Mouse (Mus musculus) monocyte, adult 5-6 weeks (primary cell): ENCODE results near the gene Mt3. TPM values are rescaled to one million over a fixed set of nuclear protein-coding genes. Genes with fewer than 3 reads are reported as not detected.
"Not testable (repeated sequence)": the region's sequence is repeated elsewhere in the genome, so short reads cannot be mapped to it uniquely, and the experiment has no call there.

ENCODE experiments used
- ATAC-seq: fragments of 153-309, 156-312 bp; replicated peaks from 2 replicates; pipeline ENCODE4 v1.8.0; 2017; ENCODE audit warnings: mild to moderate bottlenecking; ENCODE audit not compliant: low TSS enrichment, insufficient number of reproducible peaks, severe bottlenecking, poor library complexity, low FRiP score
- total RNA-seq: library from RNA; stranded (forward); fragments of 200-1000, 200-491, 200-594 nt; gene quantifications from 3 replicates; pipeline ENCODE4 v1.2.3, GENCODE M21; 2017

Mt3 gene
- total RNA-seq, 1 experiment from 2014 or later, result not detected

DNA sequence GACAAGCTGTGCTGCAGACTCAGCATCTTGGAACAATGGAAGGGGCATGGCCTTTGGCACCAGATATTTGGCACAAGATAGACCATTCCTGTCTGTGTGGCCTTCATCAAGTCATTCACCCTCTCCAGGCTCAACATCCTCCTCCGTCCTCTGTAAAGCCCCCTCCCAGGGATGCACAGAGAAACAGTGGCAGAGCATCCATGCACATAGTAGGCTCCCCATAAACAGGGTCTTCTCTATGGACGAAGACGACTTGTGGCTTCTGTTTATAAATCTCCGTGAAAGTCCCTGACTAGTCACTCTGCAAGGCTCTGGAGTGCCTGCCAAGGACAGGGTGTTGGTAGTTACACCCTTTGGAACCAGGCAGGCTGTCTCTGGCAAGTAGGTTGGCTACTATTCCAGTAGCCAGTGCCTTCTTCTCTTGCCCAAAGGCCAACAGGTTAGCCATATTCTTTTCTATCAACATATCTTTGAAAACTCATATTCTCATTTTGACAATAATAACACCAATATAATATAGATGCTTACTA, 12.1 kb upstream of the Mt3 start:
- ATAC-seq, result no peak

DNA sequence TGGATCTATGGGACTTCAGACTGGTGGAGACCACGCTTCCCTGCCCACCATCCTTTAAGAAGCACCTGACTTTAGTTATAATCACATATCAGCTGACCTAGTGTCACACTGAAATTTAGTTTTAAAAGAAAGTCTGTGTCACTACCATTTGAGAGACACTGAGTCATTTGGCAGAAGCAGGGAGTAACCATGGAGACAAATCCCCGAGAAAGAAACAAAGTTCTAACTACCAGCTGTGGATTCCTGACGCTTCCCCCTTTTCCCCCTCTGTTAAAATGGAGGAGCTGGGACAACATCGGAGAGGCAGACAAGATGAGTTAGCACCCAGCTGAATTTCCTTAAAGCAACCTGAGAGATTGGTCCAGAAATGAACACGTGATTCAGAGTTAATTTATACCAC, 4.2 kb upstream of the Mt3 start:
- no peak for ATAC-seq

DNA sequence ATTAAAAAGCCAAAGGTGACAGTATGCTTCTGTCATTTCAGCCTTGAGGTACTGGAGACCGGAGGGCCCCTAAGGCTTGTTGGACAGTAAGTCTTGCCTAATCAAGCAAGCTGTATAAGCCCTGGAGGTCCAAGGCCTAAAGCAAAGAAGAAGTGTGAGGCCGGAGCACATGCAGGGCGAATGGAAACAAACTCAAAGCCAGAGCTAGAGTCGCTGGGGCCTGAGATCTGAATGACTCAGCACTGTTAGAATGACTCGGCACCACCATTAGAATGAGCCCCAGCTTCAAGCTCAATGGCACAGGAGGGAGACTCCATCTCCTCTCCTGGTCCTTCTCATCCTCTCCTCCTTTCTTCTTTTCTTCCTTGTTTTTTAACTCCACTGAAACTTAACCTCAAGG, 1.5 kb upstream of the Mt3 start:
- no peak for ATAC-seq

DNA sequence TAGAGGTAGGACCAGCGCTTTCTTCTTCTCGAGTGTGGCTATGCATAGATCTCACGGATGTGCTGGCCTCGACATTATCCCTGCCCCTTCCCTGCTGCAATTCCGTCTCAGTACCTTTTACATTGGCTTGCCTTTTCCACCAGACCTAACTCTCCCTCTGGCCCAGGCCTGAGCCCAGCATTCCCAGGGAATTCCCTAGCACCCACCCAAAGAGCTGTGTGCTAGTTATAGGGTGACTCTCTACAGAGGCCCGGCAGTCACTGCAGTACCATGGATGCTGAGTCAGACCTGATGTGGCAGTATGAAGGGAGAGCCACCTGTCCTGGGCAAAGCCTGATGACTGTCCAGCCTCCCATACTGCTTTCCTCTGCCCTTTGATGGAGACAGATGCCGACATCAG, 1.0 kb downstream of the Mt3 start:
- ATAC-seq, result no peak

DNA sequence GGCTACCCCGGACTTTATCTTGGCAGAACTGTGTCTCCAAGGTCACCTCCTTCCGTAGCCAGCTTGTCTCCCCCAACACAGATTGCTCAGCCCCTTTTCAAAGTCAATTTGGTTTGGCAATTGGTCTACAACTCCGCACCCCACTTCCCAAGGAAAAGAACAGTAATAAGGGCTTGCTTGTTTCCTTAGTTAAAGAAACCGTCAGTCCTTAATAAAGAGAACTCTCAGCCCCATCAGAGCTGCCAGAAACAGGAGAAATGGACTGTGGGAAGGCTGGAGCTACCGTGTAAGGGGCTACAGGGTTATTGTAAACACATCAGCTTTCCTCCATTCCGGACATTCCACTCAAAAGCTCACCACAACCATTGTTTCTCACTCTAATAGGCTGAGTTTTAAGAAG, 2.1 kb downstream of the Mt3 start:
- no peak for ATAC-seq

DNA sequence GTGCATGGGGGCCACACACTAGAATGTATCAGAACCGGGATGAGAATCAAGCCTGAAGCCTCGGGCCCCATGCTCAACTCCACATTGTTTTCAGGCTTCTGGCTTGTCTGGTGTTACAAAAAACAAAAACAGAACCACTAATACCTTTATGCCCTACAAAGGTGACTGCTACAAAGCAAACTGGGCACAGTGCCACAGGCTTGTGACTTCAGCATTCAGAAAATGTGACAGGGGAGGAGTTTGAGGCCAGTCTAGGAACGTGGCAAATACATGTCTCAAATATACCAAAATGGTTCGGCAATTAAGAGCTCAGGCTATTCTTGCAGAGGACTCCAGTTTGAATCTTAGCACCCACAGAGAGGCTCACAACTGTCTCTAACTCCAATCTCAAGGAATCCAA, 3.7 kb downstream of the Mt3 start:
- ATAC-seq, result no peak

DNA sequence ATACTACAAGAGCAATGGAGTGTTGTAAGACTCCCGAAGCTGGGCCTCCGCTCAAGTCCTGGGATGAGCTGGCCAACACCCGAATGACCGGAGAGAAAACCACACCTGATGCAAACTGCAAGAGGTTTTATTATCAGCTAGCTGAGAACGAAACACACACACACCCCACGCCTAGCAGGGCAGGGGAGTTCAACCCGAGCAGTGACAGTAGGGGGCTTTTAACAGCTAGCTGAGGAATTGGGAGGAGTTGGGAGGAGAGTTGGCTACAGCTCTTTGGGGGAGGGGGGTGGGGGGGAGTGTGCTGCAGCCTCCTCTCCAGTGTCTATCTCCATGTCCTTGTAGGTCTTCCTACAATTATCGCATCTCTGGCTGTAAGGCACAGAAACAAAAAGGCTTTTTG, 13.4 kb downstream of the Mt3 start:
- not testable (repeated sequence) for ATAC-seq

DNA sequence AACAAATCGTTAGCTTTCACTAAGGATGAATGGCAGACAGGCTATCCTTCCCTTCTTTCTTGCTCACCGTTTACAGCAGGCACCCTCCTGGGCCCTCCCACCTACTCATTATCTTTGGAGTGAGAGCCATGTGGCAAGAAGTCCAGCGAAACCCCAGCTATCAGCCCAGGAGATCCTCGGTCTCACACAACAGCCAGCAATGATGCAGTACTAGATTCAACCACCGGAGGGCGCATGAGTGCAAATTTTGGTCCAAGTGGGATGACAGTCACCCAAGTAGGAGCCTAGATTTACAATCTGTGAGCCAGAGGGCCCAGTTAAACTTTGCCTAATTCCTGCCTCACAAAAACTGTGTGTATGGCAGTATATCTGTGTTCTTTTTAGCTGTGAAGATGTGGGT, 14.8 kb downstream of the Mt3 start:
- ATAC-seq, result peak; percentile 75

DNA sequence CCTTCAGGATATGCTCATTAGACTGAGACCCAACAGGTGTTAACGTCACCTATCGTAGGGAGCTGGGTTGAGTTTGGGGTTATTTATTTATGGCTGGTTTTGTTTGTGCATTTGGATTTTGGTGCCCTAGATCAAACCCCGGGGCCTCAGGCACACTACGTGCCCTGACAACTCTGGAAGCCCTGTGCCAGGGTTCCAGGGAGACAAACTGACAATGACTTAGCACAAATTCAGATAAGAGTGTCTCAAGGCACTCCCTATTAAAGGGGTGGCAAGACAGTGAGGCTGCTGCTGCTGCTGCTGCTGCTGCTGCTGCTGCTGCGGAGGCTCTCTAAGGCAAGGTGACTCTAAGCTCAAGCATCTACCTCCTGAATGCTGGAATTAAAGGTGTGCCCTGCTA, 17.1 kb downstream of the Mt3 start:
- ATAC-seq, result no peak

DNA sequence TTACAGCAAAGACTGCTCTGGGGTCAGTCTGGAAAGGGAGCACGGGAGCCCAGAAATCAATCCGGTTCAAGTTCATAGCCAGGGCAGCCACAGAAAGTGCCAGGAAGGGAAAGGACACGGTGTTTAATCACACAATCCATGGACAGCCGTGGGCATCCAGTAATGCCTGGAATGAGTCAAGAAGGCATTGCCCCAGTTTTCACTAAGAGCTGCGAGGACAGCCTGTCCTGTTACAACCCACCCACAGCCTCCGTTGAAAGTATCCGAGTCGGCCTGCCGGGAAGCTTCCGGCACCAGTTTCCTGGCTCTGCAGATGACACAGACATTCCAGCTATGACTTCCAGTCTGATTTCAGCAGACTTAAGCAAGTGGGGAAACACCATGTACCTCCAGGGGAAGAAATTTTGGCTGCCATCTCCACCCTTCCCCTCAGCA, 18.9 kb downstream of the Mt3 start:
- ATAC-seq, result no peak

DNA sequence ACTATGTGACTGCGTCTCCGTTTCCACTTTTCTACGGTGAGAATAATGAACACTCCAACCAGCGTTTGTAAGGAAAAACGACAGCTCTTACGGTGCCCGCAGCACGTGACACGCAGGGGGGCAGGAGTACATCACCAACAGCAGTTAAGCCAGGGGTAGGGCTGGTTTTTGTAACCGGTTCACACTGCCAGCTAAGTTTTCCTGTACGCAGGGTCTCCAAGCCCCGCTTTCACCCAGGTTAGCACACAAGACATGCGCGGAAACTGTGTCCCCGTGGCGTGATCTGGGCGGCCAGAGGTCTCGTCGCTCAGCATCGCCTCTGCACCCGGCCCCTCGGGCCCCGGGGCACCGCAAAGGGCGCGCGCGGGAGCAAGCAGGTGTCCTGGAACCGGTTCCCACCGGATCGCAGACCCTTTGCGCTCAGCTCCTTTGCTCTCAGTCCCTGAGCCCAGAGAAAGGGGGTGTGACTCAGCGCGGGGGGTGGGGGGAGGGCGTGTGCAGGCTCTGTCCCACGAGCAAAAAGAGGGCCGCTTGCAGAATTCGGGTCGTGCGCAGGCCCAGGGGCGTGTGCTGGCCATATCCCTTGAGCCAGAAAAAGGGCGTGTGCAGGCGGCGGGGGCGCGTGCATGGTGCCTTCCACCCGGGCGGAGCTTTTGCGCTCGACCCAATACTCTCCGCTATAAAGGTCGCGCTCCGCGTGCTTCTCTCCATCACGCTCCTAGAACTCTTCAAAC, 19.8 kb downstream of the Mt3 start, which contains the start of gene Mt2:
Mt2 (plus strand) TSS at position 590 of the 734 bp plus-strand sequence.
- peak; percentile 32; the same call in 1 of the 2 replicates for ATAC-seq

DNA sequence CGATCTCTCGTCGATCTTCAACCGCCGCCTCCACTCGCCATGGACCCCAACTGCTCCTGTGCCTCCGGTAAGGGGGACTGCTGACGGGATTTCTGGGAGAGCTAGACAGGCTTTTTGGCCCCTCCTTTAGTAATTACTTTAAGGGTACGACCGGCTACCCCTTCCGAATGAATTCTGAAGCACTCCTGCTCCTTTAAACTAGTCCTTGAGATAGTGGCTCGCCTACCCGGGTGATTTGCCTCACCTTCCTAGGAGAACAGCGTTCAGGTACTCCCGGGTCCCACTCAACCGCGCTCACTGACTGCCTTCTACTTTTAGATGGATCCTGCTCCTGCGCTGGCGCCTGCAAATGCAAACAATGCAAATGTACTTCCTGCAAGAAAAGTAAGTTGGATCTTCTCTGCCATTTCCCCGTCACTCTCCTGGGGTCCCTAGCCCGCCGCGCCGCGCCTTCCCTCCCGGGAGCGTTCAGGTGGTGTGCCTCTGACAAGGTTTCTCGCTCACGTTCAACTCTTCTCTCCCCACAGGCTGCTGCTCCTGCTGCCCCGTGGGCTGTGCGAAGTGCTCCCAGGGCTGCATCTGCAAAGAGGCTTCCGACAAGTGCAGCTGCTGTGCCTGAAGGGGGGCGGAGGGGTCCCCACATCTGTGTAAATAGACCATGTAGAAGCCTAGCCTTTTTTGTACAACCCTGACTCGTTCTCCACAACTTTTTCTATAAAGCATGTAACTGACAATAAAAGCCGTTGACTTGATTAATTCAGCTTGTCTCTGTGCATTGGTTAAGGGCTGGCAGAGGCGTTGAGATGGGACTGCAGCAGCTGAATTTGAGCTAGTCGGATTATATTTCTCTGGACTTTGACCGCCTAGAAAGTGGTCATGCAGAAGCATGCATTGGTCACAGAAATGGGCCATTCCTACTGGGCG, 20.7 kb downstream of the Mt3 start:
- ATAC-seq, result no peak

DNA sequence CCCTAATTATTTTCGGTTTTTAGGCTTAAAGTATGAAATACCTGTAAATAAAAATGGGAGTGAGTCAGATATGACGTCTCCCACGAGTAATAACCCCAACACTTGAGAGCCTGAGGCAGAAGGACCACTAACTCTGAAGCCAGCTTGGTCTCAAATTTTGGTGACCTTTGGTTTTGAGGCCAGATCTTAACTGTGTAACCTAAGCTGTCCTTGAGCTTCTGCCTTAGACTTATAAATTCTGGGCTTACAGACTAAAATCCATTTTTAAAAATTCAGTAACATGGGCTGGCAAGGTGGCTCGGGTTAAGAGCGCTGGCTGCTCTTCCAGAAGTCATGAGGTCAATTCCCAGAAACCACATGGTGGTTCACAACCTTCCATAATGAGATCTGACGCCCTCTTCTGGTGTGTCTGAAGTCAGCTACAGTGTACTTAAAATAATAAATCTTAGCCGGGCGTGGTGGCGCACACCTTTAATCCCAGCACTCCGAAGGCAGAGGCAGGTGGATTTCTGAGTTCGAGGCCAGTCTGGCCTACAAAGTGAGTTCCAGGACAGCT, 21.5 kb downstream of the Mt3 start:
- ATAC-seq, result no peak

DNA sequence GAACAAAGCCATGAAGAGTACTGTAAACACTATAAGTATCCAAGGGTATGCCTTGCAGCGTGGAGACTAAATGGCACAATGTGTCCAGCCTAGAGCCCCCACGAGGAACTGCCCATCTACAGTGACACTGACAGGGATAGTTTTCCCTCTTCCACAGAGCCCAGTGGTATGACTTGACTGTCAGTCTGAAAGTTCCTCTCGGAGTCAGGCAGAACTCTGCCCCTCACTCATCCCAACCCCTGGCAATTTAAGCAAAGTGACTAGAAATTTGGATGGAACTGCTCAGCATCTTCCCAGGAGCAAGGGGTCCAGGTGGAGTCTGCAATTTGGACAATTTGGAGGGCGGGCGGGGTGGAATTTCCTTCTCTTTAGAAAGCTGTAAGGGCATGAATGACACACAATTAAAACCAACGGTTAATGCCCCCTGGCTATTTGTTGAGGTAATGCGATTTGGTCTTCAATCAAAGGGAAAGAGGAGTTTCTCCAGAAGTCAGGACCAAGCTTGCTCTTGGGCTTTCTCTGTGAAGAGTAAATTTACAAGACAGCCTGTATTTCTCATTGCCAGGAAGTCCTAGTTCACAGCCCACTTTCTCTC, 22.3 kb downstream of the Mt3 start:
- ATAC-seq, result no peak

DNA sequence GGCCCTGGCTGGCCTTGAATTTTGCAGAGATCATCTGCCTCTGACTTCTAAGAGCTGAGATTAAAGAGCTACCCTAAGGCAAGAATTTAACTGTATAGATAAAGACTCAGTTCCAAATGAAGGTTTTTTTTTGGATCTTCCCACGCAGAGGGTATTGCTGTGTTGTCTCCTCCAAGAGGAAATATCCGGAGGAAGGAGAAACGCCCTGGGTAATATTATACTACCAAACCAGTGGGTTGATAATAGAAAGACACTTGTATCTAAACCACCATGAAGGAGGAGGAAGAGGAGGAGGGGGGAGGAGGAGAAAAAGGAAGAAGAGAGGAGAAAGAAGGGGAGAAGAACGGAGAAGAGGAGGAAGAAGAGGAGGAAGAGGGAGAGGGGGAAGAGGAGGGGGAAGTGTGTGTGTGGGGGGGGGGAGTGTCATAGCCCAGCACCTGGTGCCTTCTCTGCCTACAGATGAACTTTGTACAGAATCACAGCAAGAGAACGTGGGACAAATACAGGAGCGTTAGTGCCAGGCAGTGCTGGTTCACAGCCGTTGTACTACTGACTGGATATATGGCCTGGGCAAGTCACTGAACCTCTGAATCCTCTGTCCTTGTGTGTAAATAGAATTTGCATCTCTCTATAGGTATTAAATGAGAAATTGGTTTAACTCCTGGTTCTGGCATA, 25.4 kb downstream of the Mt3 start:
- no peak for ATAC-seq

DNA sequence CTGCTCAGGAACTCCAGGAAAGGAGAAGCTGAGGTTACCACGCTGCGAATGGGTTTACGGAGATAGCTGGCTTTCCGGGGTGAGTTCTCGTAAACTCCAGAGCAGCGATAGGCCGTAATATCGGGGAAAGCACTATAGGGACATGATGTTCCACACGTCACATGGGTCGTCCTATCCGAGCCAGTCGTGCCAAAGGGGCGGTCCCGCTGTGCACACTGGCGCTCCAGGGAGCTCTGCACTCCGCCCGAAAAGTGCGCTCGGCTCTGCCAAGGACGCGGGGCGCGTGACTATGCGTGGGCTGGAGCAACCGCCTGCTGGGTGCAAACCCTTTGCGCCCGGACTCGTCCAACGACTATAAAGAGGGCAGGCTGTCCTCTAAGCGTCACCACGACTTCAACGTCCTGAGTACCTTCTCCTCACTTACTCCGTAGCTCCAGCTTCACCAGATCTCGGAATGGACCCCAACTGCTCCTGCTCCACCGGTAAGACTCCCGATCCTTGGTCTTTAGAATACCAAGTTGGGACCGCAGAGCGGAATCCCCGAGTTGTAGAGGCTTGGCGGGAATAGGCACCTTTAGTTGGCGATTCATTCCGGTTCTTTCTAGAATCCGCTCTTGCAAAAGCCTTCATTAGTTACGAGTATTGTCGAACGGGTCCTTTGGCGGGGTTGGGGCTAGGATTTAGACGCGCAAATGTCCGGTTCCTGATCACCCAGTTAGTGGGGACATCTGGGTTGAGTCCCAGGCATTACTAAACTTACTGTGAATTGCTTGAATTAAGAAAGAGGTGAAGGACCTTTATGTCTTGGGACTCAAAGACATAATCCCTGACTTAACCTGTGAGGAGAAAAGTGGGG, 26.7 kb downstream of the Mt3 start, which contains the start of gene Mt1:
Mt1 (plus strand) TSS at position 226 of the 856 bp plus-strand sequence.
- peak; percentile 90 for ATAC-seq

DNA sequence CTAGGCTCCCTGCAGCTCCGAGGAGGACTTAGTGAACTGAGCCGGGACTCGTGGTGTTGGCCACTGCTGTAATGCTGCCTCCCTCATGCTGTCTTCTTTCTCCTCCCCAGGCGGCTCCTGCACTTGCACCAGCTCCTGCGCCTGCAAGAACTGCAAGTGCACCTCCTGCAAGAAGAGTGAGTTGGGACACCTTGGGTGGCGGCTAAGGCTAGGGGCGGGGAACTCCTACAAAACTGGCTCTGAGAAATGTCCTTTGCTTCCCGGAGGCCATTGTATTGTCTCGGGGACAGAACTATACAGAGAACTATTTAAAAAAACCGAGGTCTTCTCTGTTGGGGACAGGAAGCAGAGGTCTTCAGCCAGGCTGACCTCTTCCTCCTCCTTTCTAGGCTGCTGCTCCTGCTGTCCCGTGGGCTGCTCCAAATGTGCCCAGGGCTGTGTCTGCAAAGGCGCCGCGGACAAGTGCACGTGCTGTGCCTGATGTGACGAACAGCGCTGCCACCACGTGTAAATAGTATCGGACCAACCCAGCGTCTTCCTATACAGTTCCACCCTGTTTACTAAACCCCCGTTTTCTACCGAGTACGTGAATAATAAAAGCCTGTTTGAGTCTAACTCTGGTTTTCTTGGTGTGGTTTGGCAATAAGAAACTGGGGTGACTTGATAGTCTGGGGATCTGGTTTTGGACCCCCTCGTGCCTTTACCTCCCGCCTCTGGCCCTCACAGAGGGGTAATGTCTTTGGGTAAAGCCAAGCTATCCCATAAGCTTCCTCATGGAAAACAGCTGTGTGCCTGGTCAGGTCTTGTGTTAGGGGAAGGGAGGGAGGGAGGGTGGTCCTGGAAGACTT, 27.5 kb downstream of the Mt3 start:
- ATAC-seq, result no peak
